Mouse (Mus musculus) thymus, postnatal 36 days (tissue): Measurements from ENCODE around the gene Edf1.

Experiments
- DNase-seq, 2 experiments: peaks; one replicate each; pipeline ENCODE4 v3.0.0; 2022; ENCODE audit warnings: mixed read lengths in 2 of 2

Gene Edf1

GRCm38 (mm10) chr2:25583120-25583481, 25.5 kb downstream of the Edf1 start:
- DNase-seq = no peak

DNA sequence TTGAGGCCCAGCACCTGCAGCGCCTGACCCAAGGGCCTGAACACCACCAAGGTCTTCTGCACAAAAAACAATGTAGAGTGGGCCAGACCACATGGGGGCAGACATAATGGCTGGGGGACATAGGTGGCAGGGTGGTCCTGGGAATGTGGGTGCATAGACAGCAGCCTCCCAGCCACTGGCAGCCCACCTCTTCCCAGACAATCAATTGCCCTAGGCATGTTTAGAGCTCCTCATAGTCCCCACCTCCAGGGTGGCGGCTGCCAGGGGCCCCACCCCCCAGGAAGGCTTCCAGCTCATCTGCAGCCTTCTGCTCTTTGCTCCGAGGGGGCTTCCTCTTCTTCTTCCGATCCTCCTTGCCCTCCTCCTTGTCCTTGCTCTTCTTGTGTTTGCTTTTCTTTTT, 25.9 kb downstream of the Edf1 start:
- DNase-seq = no peak

- no peak for DNase-seq
Measured at GRCm38 (mm10) chr2:25584152-25584551, 26.5 kb downstream of the Edf1 start.

GRCm38 (mm10) chr2:25584856-25585255, 27.2 kb downstream of the Edf1 start:
- no peak for DNase-seq

DNA sequence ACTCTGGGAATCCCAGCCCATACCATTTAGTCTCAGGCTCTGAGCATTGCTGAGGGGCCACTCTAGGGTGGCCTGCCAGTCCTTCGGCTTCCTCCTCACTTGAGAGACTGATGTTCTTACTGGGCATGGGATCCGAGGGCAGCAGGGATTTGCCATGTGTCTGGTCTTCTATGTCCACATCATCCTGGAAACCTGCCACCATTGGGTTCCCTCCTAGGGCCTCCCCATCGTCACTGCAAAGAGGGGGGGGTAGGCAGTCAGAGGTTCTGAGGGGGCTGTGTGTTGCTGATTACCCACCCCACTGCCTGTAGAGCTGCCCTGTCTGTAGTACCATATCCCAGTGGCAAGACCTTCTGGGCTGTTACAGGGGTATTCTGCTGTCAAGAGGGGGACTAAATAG, 28.0 kb downstream of the Edf1 start:
- DNase-seq = no peak

GRCm38 (mm10) chr2:25587290-25587689, 29.6 kb downstream of the Edf1 start:
- no peak for DNase-seq

DNA sequence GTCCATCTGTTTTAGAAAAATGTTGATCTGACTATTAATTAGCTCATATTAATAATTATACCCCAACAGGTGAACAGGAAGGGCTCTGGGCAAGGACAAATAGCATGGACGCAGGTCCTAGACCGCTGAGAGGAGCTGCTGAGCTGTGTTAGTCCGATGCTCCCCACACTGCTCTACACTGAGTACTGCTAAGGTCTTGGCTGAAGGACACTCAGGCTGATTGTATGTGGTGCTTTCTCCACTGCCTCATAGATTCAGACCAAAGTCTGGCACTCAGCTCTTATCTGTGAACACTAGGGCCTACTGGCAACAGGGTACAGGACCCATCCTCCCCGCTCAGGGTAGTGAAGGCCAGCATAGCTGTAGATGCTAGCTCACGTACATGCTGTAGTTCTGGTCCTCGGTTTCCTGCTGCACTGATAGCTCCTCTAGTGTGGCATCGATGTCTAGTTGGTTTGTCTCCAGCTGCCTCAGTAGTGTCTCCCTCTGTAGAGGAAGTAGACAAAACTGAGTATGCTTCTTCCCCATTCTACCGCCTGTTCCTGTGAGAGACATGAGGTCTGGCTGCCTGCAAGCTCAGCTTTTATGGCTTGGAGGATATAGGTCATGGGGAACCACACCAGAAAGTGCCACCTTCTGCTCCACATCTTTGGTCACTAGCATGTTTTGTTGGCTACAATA, 30.7 kb downstream of the Edf1 start:
- no peak for DNase-seq

DNA sequence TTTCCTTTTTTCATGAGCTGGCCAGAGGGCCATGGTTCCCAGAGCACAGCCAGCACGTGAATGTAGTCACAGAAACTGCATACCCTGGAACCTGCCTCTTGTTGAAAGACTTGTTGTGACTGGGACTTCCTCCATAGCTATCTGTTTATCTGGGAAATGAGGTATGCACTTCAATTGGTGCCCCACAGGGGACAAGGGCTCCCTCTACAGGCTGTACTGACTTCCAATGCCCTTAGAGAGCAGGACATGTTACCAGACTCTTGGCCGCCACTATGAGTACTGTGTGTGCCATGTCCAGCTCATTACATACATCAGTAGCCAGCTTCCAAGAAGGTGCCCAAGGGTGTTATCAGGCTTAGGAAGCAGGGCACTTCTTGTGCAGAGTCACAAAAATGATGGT, 34.2 kb downstream of the Edf1 start:
- peak; percentile 30 to 31 for DNase-seq

- DNase-seq = no peak
Measured at GRCm38 (mm10) chr2:25596765-25597510, 39.3 kb downstream of the Edf1 start.

- no peak for DNase-seq
Measured at GRCm38 (mm10) chr2:25598749-25599148, 41.1 kb downstream of the Edf1 start.

GRCm38 (mm10) chr2:25600037-25600436, 42.4 kb downstream of the Edf1 start:
- no peak for DNase-seq

GRCm38 (mm10) chr2:25602526-25602925, 44.9 kb downstream of the Edf1 start:
- no peak for DNase-seq

DNA sequence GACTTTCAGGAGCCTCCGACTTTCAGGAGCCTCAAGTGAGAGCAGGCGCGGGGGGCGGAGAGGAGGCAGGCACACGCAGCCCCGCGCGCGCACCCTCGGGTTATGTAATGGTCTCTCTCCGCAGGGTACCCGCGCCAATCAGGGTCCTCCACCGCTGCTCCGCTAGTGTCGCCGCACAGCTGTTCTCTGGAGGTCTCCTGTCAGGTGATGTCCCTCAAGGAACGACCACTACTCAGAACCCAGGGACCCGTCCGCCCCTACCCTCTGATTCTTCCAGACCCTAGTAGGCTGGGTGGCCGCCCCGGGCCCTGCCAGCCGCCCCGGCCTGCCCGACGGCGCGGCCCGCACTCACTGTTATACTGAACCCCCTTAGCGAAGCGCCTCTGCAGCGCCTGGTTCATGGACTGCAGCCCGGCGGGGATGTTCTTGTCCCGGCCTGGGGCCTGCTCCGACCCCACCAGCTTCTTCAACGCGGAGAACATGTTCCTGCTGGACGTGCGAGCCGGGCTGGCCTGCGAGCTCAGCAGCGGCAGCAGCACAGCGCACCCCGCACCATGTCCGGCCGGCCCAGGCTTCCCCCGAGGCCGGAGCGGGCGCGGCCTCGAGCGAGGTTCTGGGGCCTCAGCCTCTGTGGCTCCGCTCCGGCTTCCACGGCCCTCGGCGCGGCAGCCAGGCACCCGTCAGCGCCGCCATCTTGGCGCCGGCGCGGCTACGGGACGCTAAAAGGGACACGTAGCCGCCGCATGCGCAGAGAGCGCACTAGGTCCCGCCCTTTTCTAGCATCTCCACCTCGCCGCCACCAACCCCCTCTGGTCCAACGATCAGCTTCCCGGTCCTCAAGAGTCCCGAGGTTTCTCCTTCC, 50.3 kb downstream of the Edf1 start, which contains the start of gene Rabl6:
TSS of gene Rabl6 (minus strand) at position 761 of the 862 bp plus-strand sequence.
- DNase-seq = peak; percentile 85 to 88

GRCm38 (mm10) chr2:25608671-25609070, 51.0 kb downstream of the Edf1 start:
- DNase-seq = no peak
